Mouse (Mus musculus): ENCODE data around the gene Cd200r1. TPM values are rescaled to one million over a fixed set of nuclear protein-coding genes. Genes with fewer than 3 reads are reported as not detected.
"Not testable (repeated sequence)": the region's sequence is repeated elsewhere in the genome, so short reads cannot be mapped to it uniquely, and the experiment has no call there.

The Cd200r1 gene
- polyA plus RNA-seq, 1 experiment from 2014 or later, result 1.5 TPM

GRCm38 (mm10) chr16:44812468-44813065, 47.0 kb downstream of the Cd200r1 start:
- H3K27ac ChIP-seq, result no peak overlapping the region
- no peak overlapping the region for H3K4me2 ChIP-seq
- 79% methylated on average over 6 of the region's 6 CpGs for WGBS
- no peaks in the 10 kb centered on the region for H3K4me1 ChIP-seq
- ATAC-seq (ENCODE audit: borderline replicate concordance, extremely low read depth, low FRiP score, low TSS enrichment), result no peak
- no peak overlapping the region for H3K4me3 ChIP-seq
- no peaks in the 10 kb centered on the region for H3K36me3 ChIP-seq
- no peak overlapping the region for H3K9ac ChIP-seq
- no peaks in the 10 kb centered on the region for H3K27me3 ChIP-seq
- no peaks in the 10 kb centered on the region for H3K9me3 ChIP-seq

- Histone ChIP-seq H3K27ac (no peak overlapping the region), H3K4me2 (no peak overlapping the region), H3K4me1 (no peaks in the 10 kb centered on the region), H3K9ac (no peak overlapping the region), H3K4me3 (no peak overlapping the region), H3K27me3 (no peaks in the 10 kb centered on the region), H3K36me3 (no peaks in the 10 kb centered on the region), H3K9me3 (no peaks in the 10 kb centered on the region)
- 43% methylated on average over 1 of the region's 1 CpGs for WGBS
- ATAC-seq (ENCODE audit: borderline replicate concordance, extremely low read depth, low FRiP score, low TSS enrichment), result no peak
These were observed 52.5 kb downstream of the Cd200r1 start for GRCm38 (mm10) chr16:44818010-44818409.

- Histone ChIP-seq H3K27me3 (no peaks in the 10 kb centered on the region), H3K4me3 (no peak overlapping the region), H3K4me2 (no peak overlapping the region), H3K4me1 (no peaks in the 10 kb centered on the region), H3K27ac (no peak overlapping the region), H3K9me3 (no peaks in the 10 kb centered on the region), H3K9ac (no peak overlapping the region), H3K36me3 (no peaks in the 10 kb centered on the region)
- WGBS, result 71% methylated on average over 4 of the region's 4 CpGs
- no peak for ATAC-seq (ENCODE audit: borderline replicate concordance, extremely low read depth, low FRiP score, low TSS enrichment)
These were observed 55.0 kb downstream of the Cd200r1 start for GRCm38 (mm10) chr16:44820545-44820944.

GRCm38 (mm10) chr16:44832286-44832685, 66.8 kb downstream of the Cd200r1 start:
- Histone ChIP-seq H3K27ac (no peak overlapping the region), H3K4me2 (no peak overlapping the region), H3K4me1 (no peaks in the 10 kb centered on the region), H3K9me3 (no peaks in the 10 kb centered on the region), H3K36me3 (no peaks in the 10 kb centered on the region), H3K9ac (no peak overlapping the region), H3K27me3 (no peaks in the 10 kb centered on the region), H3K4me3 (no peak overlapping the region)
- ATAC-seq (ENCODE audit: borderline replicate concordance, extremely low read depth, low FRiP score, low TSS enrichment), result no peak
- 33% methylated on average over 3 of the region's 3 CpGs for WGBS

- not testable (repeated sequence) for ATAC-seq (ENCODE audit: borderline replicate concordance, extremely low read depth, low FRiP score, low TSS enrichment); H3K36me3 ChIP-seq; H3K4me2 ChIP-seq; H3K27me3 ChIP-seq; H3K4me3 ChIP-seq; H3K27ac ChIP-seq; H3K4me1 ChIP-seq; H3K9ac ChIP-seq; H3K9me3 ChIP-seq
- 34% methylated on average over 2 of the region's 2 CpGs for WGBS
These were observed 67.7 kb downstream of the Cd200r1 start for GRCm38 (mm10) chr16:44833189-44833588.

Other genes starting within 250 kb of the Cd200r1 start
- gene Boc, start 206.8 kb upstream of the Cd200r1 start, polyA plus RNA-seq (2015; fragmentation: Nextera tagmentation; extraction: Ambion mirVana), result 29.2 and 29.9 TPM in 2 replicates
- 9.5 and 9.8 TPM in 2 replicates for gene Nepro, start 41.4 kb upstream of the Cd200r1 start, polyA plus RNA-seq (2015; fragmentation: Nextera tagmentation; extraction: Ambion mirVana)
- gene Gtpbp8, start 19.4 kb upstream of the Cd200r1 start, polyA plus RNA-seq (2015; fragmentation: Nextera tagmentation; extraction: Ambion mirVana), result 25.9 and 31.3 TPM in 2 replicates
- 0.14 and 0.21 TPM in 2 replicates for gene Cd200r4, start 46.0 kb downstream of the Cd200r1 start, polyA plus RNA-seq (2015; fragmentation: Nextera tagmentation; extraction: Ambion mirVana)
- not detected in 2 replicates for gene Cd200r2, start 101.4 kb downstream of the Cd200r1 start, polyA plus RNA-seq (2015; fragmentation: Nextera tagmentation; extraction: Ambion mirVana)
- 0.40 and 0.49 TPM in 2 replicates for gene Cd200r3, start 177.9 kb downstream of the Cd200r1 start, polyA plus RNA-seq (2015; fragmentation: Nextera tagmentation; extraction: Ambion mirVana)

Measured in lung, embryonic 15.5 days (tissue).